ENCODE assay signal across 9 mouse cellular contexts in genomic region chr8:121532381-121532780, GRCm38 (mm10). TPM values are rescaled to one million over a fixed set of nuclear protein-coding genes. Genes with fewer than 3 reads are reported as not detected.
DNase-seq lines count a peak whose midpoint lies in the region; ATAC-seq and TF ChIP-seq lines count a peak whose summit lies in the region.
"Had no signal": no experiment of that assay in that cellular context is flagged by ENCODE, and none has a peak within 500 bp of the region (broad histone marks: within the 10 kb centered on the region; RNA-seq: fewer than 3 reads in every experiment).

No protein-coding gene starts in this region.

- no peaks in the 10 kb centered on the region for H3K4me1 ChIP-seq in forebrain, postnatal 0 days (ENCODE audit: insufficient read depth)
- H3K4me1 ChIP-seq in forebrain, embryonic 16.5 days (replicated peaks; ENCODE audit: control insufficient read depth, insufficient read depth, low read length): no peaks in the 10 kb centered on the region
- H3K4me1 ChIP-seq in neural tube, embryonic 15.5 days: no peaks in the 10 kb centered on the region
- H3K4me1 ChIP-seq in embryonic fibroblast, embryonic 13.5 days (ENCODE audit: control insufficient read depth, insufficient read depth, low read length): no peaks in the 10 kb centered on the region

- no peak for TF ChIP-seq POLR2A in embryonic fibroblast, embryonic 13.5 days (IDR thresholded peaks at IDR 0.05; ENCODE audit: low read depth, low read length)

- peak; percentile 51 for TF ChIP-seq CTCF in forebrain, postnatal 0 days (IDR thresholded peaks at IDR 0.05; ENCODE audit: low read depth)
- 0 out of 2 replicates have a peak, but pooled peaks have one; percentile 23 for TF ChIP-seq CTCF in embryonic fibroblast, embryonic 13.5 days (IDR thresholded peaks at IDR 0.05; ENCODE audit: borderline replicate concordance, insufficient read depth, low read length)

- no peak overlapping the region for H3K4me2 ChIP-seq in forebrain, postnatal 0 days (ENCODE audit: low read depth)
- H3K4me2 ChIP-seq in forebrain, embryonic 16.5 days (ENCODE audit: low read length): no peak overlapping the region
- no peak overlapping the region for H3K4me2 ChIP-seq in neural tube, embryonic 15.5 days
- H3K4me2 ChIP-seq: heart, embryonic 15.5 days had no signal

- H3K4me3 ChIP-seq in forebrain, postnatal 0 days (ENCODE audit: low read depth, low read length): no peak overlapping the region
- H3K4me3 ChIP-seq in forebrain, embryonic 16.5 days (replicated peaks; ENCODE audit: low read length): no peak overlapping the region
- no peak overlapping the region for H3K4me3 ChIP-seq in neural tube, embryonic 15.5 days (replicated peaks)
- H3K4me3 ChIP-seq in embryonic fibroblast, embryonic 13.5 days (ENCODE audit: insufficient read depth, low read length): no peak overlapping the region
- H3K4me3 ChIP-seq: heart, embryonic 15.5 days had no signal

- no peak overlapping the region for H3K27ac ChIP-seq in forebrain, postnatal 0 days (ENCODE audit: low read depth, low read length)
- H3K27ac ChIP-seq in forebrain, embryonic 16.5 days (ENCODE audit: low read length): no peak overlapping the region
- H3K27ac ChIP-seq in neural tube, embryonic 15.5 days (replicated peaks): no peak overlapping the region
- no peak overlapping the region for H3K27ac ChIP-seq in embryonic fibroblast, embryonic 13.5 days (ENCODE audit: insufficient read depth, low read length)
- H3K27ac ChIP-seq: heart, embryonic 15.5 days had no signal

- ATAC-seq in forebrain, postnatal 0 days: no peak
- ATAC-seq in forebrain, embryonic 16.5 days: no peak
- ATAC-seq in neural tube, embryonic 15.5 days (ENCODE audit: low FRiP score): no peak

- peak; percentile 22 for DNase-seq in forebrain, postnatal 0 days
- peak; percentile 66 for DNase-seq in neural tube, embryonic 10.5 days (ENCODE audit: extremely low spot score, low spot score)
- peak; percentile 69 for DNase-seq in retina, embryonic 14.5 days (ENCODE audit: low spot score)
- DNase-seq in right cerebral cortex, postnatal 25 days: no peak
- no peak for DNase-seq in layer of hippocampus, adult 9-11 months

- 50% methylated on average over 5 of the region's 5 CpGs for WGBS in forebrain, postnatal 0 days
- 41% methylated on average over 5 of the region's 5 CpGs for WGBS in forebrain, embryonic 16.5 days
- WGBS in neural tube, embryonic 15.5 days: 54% methylated on average over 5 of the region's 5 CpGs

- no peak overlapping the region for H3K9ac ChIP-seq in forebrain, postnatal 0 days
- no peak overlapping the region for H3K9ac ChIP-seq in forebrain, embryonic 16.5 days (replicated peaks; ENCODE audit: low read depth, low read length)
- no peak overlapping the region for H3K9ac ChIP-seq in neural tube, embryonic 15.5 days (replicated peaks)
- H3K9ac ChIP-seq: heart, embryonic 15.5 days had no signal

- no peaks in the 10 kb centered on the region for H3K9me3 ChIP-seq in forebrain, postnatal 0 days (ENCODE audit: low read length)
- no peaks in the 10 kb centered on the region for H3K9me3 ChIP-seq in forebrain, embryonic 16.5 days (ENCODE audit: control insufficient read depth, low read length)
- H3K9me3 ChIP-seq in neural tube, embryonic 15.5 days (replicated peaks): no peaks in the 10 kb centered on the region
- H3K9me3 ChIP-seq: heart, embryonic 15.5 days had no signal

- no peaks in the 10 kb centered on the region for H3K36me3 ChIP-seq in forebrain, postnatal 0 days (ENCODE audit: insufficient read depth)
- no peaks in the 10 kb centered on the region for H3K36me3 ChIP-seq in forebrain, embryonic 16.5 days (ENCODE audit: control insufficient read depth, insufficient read depth)
- no peaks in the 10 kb centered on the region for H3K36me3 ChIP-seq in neural tube, embryonic 15.5 days
- H3K36me3 ChIP-seq: heart, embryonic 15.5 days had no signal

- H3K27me3 ChIP-seq in forebrain, postnatal 0 days (ENCODE audit: insufficient read depth, low read length): no peaks in the 10 kb centered on the region
- H3K27me3 ChIP-seq in forebrain, embryonic 16.5 days (replicated peaks; ENCODE audit: control insufficient read depth, insufficient read depth, low read length): no peaks in the 10 kb centered on the region
- H3K27me3 ChIP-seq in neural tube, embryonic 15.5 days (replicated peaks): no peaks in the 10 kb centered on the region

RNA-seq across cellular contexts. Expression of gene 1700018B08Rik, which starts 11.7 kb away (rescaled TPM):
- total RNA-seq in forebrain, postnatal 0 days (2014; rRNA removed): not detected in 2 replicates
- polyA plus RNA-seq in forebrain, postnatal 0 days (2015; fragmentation: Nextera tagmentation; extraction: Ambion mirVana): not detected in 2 replicates
- not detected in 2 replicates for polyA plus RNA-seq in forebrain, embryonic 16.5 days (2015; fragmentation: Nextera tagmentation; extraction: Ambion mirVana)
- not detected in 2 replicates for polyA plus RNA-seq in neural tube, embryonic 15.5 days (2015; fragmentation: Nextera tagmentation; extraction: Ambion mirVana)
- not detected in 2 replicates for polyA plus RNA-seq in embryonic fibroblast, embryonic 13.5 days (2011; ENCODE audit: insufficient read length, low read depth, missing spikeins)
- polyA plus RNA-seq: heart, embryonic 15.5 days had no signal

RNA-seq across cellular contexts. Expression of gene Fbxo31, which starts 46.2 kb away (rescaled TPM):
- total RNA-seq in forebrain, postnatal 0 days (2014; rRNA removed): 52.1 and 58.3 TPM in 2 replicates
- 31.5 and 38.2 TPM in 2 replicates for polyA plus RNA-seq in forebrain, postnatal 0 days (2015; fragmentation: Nextera tagmentation; extraction: Ambion mirVana)
- 33.8 and 35.9 TPM in 2 replicates for polyA plus RNA-seq in forebrain, embryonic 16.5 days (2015; fragmentation: Nextera tagmentation; extraction: Ambion mirVana)
- 38.3 and 44.2 TPM in 2 replicates for polyA plus RNA-seq in neural tube, embryonic 15.5 days (2015; fragmentation: Nextera tagmentation; extraction: Ambion mirVana)
- 9.9 and 10.9 TPM in 2 replicates for polyA plus RNA-seq in embryonic fibroblast, embryonic 13.5 days (2011; ENCODE audit: insufficient read length, low read depth, missing spikeins)

RNA-seq across cellular contexts. Expression of gene Map1lc3b, which starts 57.8 kb away (rescaled TPM):
- 262 and 284 TPM in 2 replicates for total RNA-seq in forebrain, postnatal 0 days (2014; rRNA removed)
- polyA plus RNA-seq in forebrain, postnatal 0 days (2015; fragmentation: Nextera tagmentation; extraction: Ambion mirVana): 386 and 390 TPM in 2 replicates
- polyA plus RNA-seq in forebrain, embryonic 16.5 days (2015; fragmentation: Nextera tagmentation; extraction: Ambion mirVana): 407 and 443 TPM in 2 replicates
- 315 and 351 TPM in 2 replicates for polyA plus RNA-seq in neural tube, embryonic 15.5 days (2015; fragmentation: Nextera tagmentation; extraction: Ambion mirVana)
- 141 and 152 TPM in 2 replicates for polyA plus RNA-seq in embryonic fibroblast, embryonic 13.5 days (2011; ENCODE audit: insufficient read length, low read depth, missing spikeins)

Comparison
In these comparisons a context has a peak if more than half of its experiments do, and no peak if none do; other contexts are left out.
1. DNase-seq: peak in forebrain, postnatal 0 days (single experiment), neural tube, embryonic 10.5 days (single experiment) and retina, embryonic 14.5 days (single experiment); none in right cerebral cortex, postnatal 25 days (single experiment) and layer of hippocampus, adult 9-11 months (single experiment).